Mouse (Mus musculus) testis, adult 2 months (tissue): ENCODE data around the gene P2ry6. TPM values are rescaled to one million over a fixed set of nuclear protein-coding genes. Genes with fewer than 3 reads are reported as not detected.

Experiments
- H3K27ac ChIP-seq: fragments of 200-500 bp; 2 replicates; pipeline ENCODE4 v1.5.1; 2012; ENCODE audit warnings: low read depth, low read length; ENCODE audit not compliant: control insufficient read depth, insufficient read depth
- H3K27me3 ChIP-seq: fragments of 200-500 bp; 2 replicates; pipeline ENCODE4 v1.6.1; 2012; ENCODE audit warnings: mild to moderate bottlenecking, low read length, moderate library complexity; ENCODE audit not compliant: control insufficient read depth, insufficient read depth
- H3K36me3 ChIP-seq: fragments of 200-500 bp; 2 replicates; pipeline ENCODE4 v1.6.1; 2012; ENCODE audit warnings: mild to moderate bottlenecking, low read length; ENCODE audit not compliant: control insufficient read depth, insufficient read depth
- H3K4me1 ChIP-seq: fragments of 200-500 bp; 2 replicates; pipeline ENCODE4 v1.6.1; 2012; ENCODE audit warnings: low read length; ENCODE audit not compliant: control insufficient read depth, insufficient read depth
- H3K4me3 ChIP-seq: fragments of 200-500 bp; 2 replicates; pipeline ENCODE4 v1.5.1; 2012; ENCODE audit warnings: low read depth, mild to moderate bottlenecking, low read length, moderate library complexity, mixed read lengths; ENCODE audit not compliant: control insufficient read depth
- CTCF ChIP-seq: fragments of 200-500 bp; IDR thresholded peaks from 2 replicates; pipeline ENCODE4 v1.5.1; 2012; ENCODE audit warnings: low read depth, mild to moderate bottlenecking, inconsistent platforms, low read length, moderate library complexity; ENCODE audit not compliant: control insufficient read depth, insufficient read depth, insufficient replicate concordance
- POLR2A ChIP-seq: fragments of 200-500 bp; IDR thresholded peaks from 2 replicates; pipeline ENCODE4 v1.6.1; 2012; ENCODE audit warnings: low read depth, mild to moderate bottlenecking, inconsistent platforms, low read length, moderate library complexity; ENCODE audit not compliant: control insufficient read depth
- polyA plus RNA-seq: library from polyadenylated mRNA; depleted of rRNA; stranded (reverse); fragments of >200 nt; gene quantifications from 2 replicates; pipeline ENCODE4 v1.2.3, GENCODE M21; 2012

Gene P2ry6
- polyA plus RNA-seq, 1 experiment, result 2.9 TPM

- H3K27ac ChIP-seq, result no peak overlapping the region
- TF ChIP-seq POLR2A (no peak), CTCF (no peak)
- H3K4me3 ChIP-seq, result no peak overlapping the region
- H3K4me1 ChIP-seq, result no peaks in the 10 kb centered on the region; the same call in 1 of the 2 replicates
- H3K27me3 ChIP-seq, result no peaks in the 10 kb centered on the region
- no peaks in the 10 kb centered on the region for H3K36me3 ChIP-seq
These were observed 21.8 kb downstream of the P2ry6 start for GRCm38 (mm10) chr7:100952686-100953085.

DNA sequence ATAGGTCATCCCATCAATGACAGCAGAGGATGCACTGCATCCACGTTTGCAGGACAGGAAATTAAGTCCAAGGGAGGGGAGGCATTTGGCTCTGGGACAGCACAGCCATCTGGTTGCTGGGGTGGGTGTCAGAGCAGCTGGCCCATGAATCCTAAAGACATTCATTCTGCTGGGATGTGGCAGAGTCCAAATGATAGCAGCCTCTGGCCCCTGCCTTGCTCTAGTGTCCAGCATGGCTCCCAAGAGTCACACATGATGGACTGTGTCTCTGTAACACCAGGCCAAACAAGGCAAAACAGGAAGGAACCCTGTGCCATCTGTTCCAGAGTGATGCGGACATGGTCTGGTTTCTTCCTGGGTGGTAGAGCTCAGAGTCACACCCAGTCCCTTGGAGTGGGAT, 22.5 kb downstream of the P2ry6 start:
- no peaks in the 10 kb centered on the region; the same call in 1 of the 2 replicates for H3K4me1 ChIP-seq

DNA sequence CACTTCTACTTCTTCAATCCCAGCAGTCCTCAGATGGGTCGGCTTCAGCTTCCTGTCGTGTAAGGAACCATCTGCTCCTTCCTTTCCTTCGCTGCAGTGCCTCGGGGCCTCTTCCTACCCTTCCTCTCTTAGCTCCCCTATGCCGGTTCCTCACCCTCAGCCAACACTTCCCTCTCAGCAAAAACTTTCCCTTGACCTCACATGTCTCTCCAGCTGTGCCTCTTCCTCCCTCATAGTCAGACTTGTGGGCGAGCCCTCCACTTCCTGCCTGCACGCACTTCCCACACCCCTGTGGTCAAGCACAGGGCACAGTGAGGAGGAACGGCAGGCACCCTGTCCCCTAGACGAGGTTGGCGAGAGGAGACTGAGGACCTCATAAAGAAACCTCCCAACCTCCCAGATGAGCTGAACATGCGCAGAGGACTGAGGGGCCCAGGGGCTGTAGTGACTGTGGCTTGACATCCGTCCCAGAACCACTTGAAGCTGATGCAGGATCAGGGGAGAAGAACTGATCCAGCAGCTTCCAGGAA, 23.9 kb downstream of the P2ry6 start:
- no peaks in the 10 kb centered on the region; the same call in 1 of the 2 replicates for H3K4me1 ChIP-seq
- TF ChIP-seq POLR2A, result no peak
- no peak for TF ChIP-seq CTCF
- H3K27ac ChIP-seq, result peak overlapping the region; percentile 23; the same call in 1 of the 2 replicates
- H3K4me3 ChIP-seq, result no peak overlapping the region
- no peaks in the 10 kb centered on the region for H3K36me3 ChIP-seq
- no peaks in the 10 kb centered on the region for H3K27me3 ChIP-seq

More for the DNA sequence above, 22.5 kb downstream of the P2ry6 start:
- Histone ChIP-seq H3K4me3 (no peak overlapping the region), H3K36me3 (no peaks in the 10 kb centered on the region), H3K27ac (no peak overlapping the region), H3K27me3 (no peaks in the 10 kb centered on the region)
- TF ChIP-seq CTCF (no peak), POLR2A (no peak)

DNA sequence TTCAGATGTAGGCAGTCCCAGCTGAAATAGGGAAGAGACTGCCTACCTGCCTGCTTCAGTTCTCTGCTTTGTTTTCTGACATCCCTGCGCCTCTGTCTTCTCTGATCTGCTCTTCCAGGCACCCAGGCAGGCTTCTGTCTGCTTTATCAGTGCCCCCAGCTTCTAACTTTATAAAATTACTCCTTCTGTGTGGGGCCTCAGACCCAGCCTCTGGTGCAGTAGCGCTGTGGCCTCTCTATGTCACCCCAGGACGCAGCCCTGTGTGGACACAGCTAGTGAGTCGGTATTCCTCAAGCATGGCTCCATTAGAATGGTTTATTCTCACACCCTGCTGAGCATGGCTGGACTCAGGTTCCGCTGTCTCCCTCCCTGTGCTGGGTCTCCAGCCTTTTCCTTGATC, 24.4 kb downstream of the P2ry6 start:
- Histone ChIP-seq H3K27ac (peak overlapping the region; percentile 23; the same call in 1 of the 2 replicates), H3K4me1 (no peaks in the 10 kb centered on the region; the same call in 1 of the 2 replicates), H3K27me3 (no peaks in the 10 kb centered on the region), H3K4me3 (no peak overlapping the region), H3K36me3 (no peaks in the 10 kb centered on the region)
- TF ChIP-seq POLR2A, result no peak
- no peak for TF ChIP-seq CTCF

DNA sequence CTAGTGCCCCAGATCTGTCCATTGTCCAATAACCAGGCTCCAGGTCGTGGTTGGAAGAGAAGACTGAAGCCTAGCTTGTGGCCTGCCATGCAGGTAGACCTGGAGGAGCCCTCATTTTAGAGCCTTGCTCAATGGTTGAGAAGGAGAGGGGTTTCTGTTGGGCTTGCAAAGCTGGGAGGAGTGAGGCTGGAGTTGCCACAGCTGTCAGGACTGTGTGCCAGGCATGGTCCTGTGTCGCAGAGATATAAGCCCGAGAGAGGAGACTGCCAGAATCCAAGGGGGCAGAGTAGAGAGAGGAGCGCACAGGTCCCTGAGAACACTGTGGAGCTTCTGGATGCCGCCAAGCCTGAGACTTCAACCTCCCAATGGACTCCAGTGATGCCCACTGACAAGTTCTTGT, 29.7 kb downstream of the P2ry6 start:
- Histone ChIP-seq H3K4me1 (no peaks in the 10 kb centered on the region; the same call in 1 of the 2 replicates), H3K27ac (no peak overlapping the region)
- TF ChIP-seq POLR2A (no peak), CTCF (no peak)

GRCm38 (mm10) chr7:100944306-100944705, 30.1 kb downstream of the P2ry6 start:
- Histone ChIP-seq H3K27ac (no peak overlapping the region), H3K36me3 (no peaks in the 10 kb centered on the region), H3K4me1 (no peaks in the 10 kb centered on the region; the same call in 1 of the 2 replicates), H3K4me3 (no peak overlapping the region), H3K27me3 (no peaks in the 10 kb centered on the region)
- TF ChIP-seq POLR2A (no peak), CTCF (no peak)

More for the DNA sequence above, 29.7 kb downstream of the P2ry6 start:
- Histone ChIP-seq H3K4me3 (no peak overlapping the region), H3K27me3 (no peaks in the 10 kb centered on the region), H3K36me3 (no peaks in the 10 kb centered on the region)

GRCm38 (mm10) chr7:100942789-100943615, 31.4 kb downstream of the P2ry6 start:
- peak; percentile 81 for TF ChIP-seq CTCF
- no peak for TF ChIP-seq POLR2A
- Histone ChIP-seq H3K27ac (no peak overlapping the region), H3K4me3 (no peak overlapping the region), H3K4me1 (peaks cover 4% of the 10 kb centered on the region; the same call in 1 of the 2 replicates), H3K36me3 (no peaks in the 10 kb centered on the region), H3K27me3 (no peaks in the 10 kb centered on the region)
